Mouse (Mus musculus) layer of hippocampus, postnatal 14 days (tissue): ENCODE data around the gene 1700012B09Rik. TPM values are rescaled to one million over a fixed set of nuclear protein-coding genes. Genes with fewer than 3 reads are reported as not detected.

Experiments
- DNase-seq, 2 experiments: peaks; one replicate each; pipeline ENCODE4 v3.0.0; 2021 to 2022; ENCODE audit warnings: low spot score in 2 of 2, mixed read lengths in 1 of 2
- long read RNA-seq, 2 experiments: library from polyadenylated mRNA; stranded (forward); transcript quantifications; one replicate each; pipeline ENCODE4 v2.0.0; 2021
- total RNA-seq, 2 experiments: library from RNA; stranded (reverse); gene quantifications; 2 replicates each; pipeline ENCODE4 v1.2.3; 2021

1700012B09Rik gene
- 1 to 10 TPM in 1 of 2 experiments, not detected in 1; 1.2 TPM for total RNA-seq
- long read RNA-seq, experiment 1: 0 reads
- long read RNA-seq, experiment 2, partial matches to known transcripts: 0 of 1 reads
- long read RNA-seq, experiment 2, other reads (novel, unspliced or antisense): 0 of 1 reads

- no peak for DNase-seq
These were observed at the start of gene 1700012B09Rik for GRCm38 (mm10) chr9:14770803-14771471. Gene 1700012B09Rik (minus strand): TSS chr9:14771030.

DNA sequence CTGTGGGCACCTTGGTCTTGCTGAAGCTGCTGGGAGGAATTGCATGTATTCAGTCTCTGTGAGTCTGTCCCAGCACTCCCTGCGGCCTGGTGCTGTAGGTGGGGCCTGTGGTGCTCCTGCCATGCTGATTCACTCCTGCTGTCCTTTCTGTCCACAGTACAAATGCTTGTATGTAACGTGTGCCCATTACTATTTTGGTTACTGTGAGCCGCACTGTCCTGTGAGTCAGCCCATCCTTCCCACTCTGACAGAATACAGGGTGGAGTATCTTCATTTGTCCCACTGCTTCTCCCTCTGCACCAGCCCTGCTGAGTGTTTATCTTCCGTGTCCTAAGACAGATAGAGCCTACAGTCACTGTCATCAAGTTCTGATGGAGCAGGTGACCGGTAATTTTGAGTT is 39.3 kb upstream of the 1700012B09Rik start:
- peak in 1 of 2 experiments; percentile 4 for DNase-seq

- no peak for DNase-seq
These were observed 36.0 kb upstream of the 1700012B09Rik start for GRCm38 (mm10) chr9:14806786-14807185.

- no peak for DNase-seq
These were observed 34.9 kb upstream of the 1700012B09Rik start for GRCm38 (mm10) chr9:14805714-14806113.

DNA sequence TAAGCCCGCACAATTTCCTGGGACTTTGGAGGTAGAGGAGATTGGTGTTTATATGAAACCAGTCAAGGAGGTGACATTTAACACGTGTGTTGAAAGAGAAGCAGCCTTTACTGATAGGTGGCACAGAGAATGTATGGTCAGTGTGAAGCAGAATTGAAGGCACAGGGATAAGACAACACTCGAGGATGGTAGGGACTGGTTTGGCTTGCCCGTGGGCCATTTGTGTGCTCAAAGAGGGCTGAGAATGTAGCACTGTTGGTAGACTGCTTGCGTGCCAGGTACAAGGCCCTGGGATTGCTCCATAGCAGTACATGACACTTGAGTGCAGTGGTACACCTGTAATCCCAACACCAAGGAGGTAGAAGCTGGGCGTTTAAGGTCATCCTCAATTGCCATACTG is 16.5 kb upstream of the 1700012B09Rik start:
- DNase-seq: no peak

DNA sequence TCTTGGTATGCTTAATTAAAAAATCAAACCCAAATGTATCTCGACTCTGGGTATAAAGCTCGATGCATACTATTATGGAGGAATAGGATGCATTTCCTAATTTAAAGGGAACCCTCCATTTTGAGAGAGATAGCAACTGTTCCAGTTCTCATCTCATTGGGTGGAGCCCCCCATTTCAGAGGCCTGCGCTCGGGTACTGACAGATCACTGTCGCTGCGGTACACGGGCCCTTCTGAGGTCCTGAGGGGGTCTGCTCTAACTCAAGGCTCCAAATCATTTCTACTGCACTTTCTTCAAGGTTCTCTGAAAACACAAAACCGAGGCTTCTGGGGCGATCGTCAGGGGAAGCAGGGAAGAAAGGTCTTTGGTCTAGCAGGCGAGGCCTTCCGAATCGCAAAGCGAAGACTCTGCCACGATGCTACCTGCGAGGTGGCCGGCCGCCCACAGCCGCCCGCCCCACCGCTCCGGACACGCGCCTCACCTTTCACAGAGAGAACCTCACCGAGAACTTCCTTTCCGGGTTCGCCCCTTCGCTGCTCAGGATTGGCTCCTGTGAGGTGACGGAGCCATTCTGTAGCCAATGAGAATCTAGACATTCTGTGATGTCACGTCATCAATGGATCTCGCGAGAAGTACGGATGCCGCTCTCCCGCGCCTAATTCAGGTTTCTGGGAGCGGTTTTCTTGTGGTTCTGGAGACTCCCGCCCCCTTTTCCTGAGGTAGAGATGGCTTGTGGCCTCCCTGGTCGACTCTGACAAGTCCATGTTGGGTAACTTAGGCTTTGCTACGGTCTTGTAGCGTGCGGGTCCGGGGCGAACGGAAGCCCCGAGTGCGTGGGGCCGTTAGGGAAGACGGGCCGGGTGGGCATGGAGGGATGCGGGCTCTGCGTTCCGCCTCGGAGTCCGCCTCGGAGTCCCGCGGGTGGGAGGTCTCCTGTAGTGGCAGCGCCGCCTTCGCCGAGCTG is 13.5 kb upstream of the 1700012B09Rik start, which contains the start of the genes Mre11a and Ankrd49:
Mre11a (plus strand) TSS at position 616 of the 964 bp plus-strand sequence.
Ankrd49 (minus strand) TSS at position 818 of the 964 bp plus-strand sequence.
- peak; percentile 94 to 96 for DNase-seq

- no peak for DNase-seq
These were observed 7.5 kb upstream of the 1700012B09Rik start for GRCm38 (mm10) chr9:14778341-14778740.

GRCm38 (mm10) chr9:14773813-14774212 is 3.0 kb upstream of the 1700012B09Rik start:
- DNase-seq: no peak

DNA sequence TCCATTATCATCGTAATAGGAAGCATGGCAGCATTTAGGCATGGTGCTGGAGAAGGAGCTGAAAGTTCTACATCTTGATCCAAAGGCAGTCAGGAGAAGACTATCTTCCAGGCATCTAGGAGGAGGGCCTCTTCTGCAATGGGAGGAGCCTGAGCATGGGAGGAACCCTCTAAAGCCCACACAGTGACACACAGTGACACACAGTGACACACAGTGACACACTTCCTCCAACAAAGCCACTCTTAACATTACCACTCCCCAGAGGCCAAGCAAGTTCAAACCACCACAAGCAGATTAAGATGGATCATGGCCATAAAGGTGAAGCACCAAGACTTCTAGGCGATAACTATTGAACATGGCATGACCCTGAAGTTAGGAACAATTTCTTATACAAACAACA is 1.2 kb upstream of the 1700012B09Rik start:
- DNase-seq: no peak

DNA sequence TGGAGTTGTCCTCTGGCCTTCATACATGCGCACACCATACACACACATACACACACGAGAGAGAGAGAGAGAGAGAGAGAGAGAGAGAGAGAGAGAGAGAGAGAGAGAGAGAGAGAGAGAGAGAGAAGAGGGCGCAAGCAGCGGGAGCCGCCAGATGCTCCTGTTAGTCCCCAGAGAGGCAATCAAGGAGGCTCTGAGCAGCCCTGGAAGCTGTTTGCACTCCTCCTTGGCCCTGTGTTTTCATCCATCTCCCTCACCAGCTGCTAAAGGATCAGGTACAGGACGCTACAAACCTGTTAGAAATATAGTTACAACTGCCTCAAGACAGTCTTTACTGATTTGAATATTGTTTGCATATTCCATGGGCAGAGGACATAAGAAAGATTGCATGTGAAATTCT is 1.0 kb downstream of the 1700012B09Rik start:
- no peak for DNase-seq

GRCm38 (mm10) chr9:14764765-14765164 is 6.1 kb downstream of the 1700012B09Rik start:
- peak; percentile 41 to 63 for DNase-seq

DNA sequence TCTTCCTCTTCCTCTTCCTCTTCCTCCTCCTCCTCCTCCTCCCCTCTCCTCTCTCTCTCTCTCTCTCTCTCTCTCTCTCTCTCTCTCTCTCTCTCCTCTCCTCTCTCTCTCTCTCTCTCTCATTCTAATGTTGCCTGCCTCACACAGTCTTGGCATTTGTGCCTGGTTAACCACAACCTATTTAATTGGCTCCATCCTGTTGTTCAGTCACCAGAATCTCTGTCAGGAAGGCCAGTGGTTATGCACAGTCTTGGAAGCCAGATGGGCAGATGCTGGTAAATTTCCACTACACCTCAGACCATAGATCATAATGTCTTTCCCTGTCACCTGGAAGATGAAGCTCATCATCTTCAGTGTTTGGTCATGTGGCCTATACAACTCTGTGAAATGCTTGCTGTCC is 11.6 kb downstream of the 1700012B09Rik start:
- DNase-seq: no peak

DNA sequence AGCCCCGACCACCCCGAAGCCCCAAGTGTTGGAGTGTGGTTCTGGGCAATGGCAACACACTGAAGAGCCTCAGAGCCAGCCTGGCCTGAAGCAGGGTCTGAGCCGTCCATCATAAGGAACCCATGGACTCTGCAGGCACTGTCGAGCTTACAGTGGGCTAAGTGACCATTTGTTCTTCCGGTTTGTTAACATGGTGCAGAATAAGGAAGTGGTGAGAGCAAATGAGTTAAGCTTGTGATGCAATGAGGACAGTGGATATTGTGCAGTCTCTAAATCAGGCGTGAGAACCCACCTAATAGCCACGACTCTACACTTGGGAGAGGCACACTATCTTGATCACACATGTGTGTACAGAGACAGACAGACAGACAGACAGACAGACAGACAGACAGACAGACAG is 12.2 kb downstream of the 1700012B09Rik start:
- DNase-seq: no peak

DNA sequence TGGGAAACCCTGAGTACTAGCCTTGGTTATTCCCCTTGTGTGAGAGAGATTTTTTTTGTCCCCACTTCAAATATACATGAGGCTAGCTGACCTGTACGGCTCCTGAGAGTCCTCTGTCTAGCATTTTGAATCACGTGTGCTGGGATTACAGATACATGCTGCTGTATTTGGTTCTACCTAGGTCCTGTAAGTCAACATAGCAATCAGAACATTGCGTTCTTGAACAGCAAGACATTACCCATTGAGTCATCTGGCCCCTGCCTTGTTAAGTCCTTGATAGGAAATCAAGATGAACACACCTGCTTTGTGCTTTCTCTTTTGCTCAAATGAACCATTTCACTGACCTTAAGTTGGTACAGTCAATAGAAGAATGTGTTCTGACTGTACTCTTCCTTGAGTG is 16.4 kb downstream of the 1700012B09Rik start:
- no peak for DNase-seq

GRCm38 (mm10) chr9:14753947-14754346 is 16.9 kb downstream of the 1700012B09Rik start:
- DNase-seq: no peak

GRCm38 (mm10) chr9:14752001-14752522 is 18.8 kb downstream of the 1700012B09Rik start, which contains the start of gene Fut4:
Gene Fut4 (minus strand): TSS chr9:14752393.
- no peak for DNase-seq

GRCm38 (mm10) chr9:14751503-14752000 is 19.3 kb downstream of the 1700012B09Rik start:
- no peak for DNase-seq

- DNase-seq: no peak
These were observed 19.8 kb downstream of the 1700012B09Rik start for GRCm38 (mm10) chr9:14750901-14751502.

DNA sequence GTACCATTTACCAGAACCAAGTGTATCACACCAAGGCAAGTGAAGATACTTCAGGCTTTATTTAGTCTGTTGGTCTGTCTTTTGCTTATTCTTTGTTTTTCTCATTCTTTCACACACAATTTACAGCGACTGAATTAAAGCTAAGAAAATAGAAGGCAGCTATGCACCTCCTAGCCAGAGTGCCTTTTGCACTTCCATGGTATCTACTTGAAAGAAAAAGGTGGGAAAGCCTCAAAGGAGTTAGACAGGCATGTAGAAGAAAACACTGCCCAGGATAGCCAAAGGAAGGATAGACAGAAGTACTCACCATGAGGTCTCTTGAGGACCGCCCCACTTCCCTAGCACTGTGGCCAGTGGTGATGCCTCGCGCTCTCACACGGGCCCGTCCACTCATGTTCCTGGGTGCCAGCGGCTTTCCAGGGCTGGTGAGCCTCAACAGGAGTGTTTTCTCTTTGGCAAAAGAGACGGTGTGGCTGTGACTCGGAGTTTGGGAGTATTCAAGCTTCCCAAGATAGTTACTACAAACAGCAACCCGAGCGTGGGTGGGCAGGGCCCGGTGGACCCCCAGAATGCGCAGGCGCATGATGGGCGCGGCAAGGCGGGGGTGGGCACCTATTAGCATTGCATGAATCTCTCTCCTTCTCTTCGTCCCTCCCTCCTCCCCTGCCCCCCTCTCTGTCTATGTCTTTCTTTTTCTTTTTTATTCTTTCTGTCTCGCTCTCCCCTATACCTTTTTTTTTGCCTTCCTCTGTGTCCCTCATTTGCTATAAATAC is 30.5 kb downstream of the 1700012B09Rik start, which contains the start of gene Piwil4:
Piwil4 (minus strand) TSS at position 583 of the 774 bp plus-strand sequence.
- DNase-seq: no peak
